Mouse (Mus musculus) spleen, postnatal 10 days (tissue): ENCODE data around the gene Prr7.
"Not testable (repeated sequence)": the region's sequence is repeated elsewhere in the genome, so short reads cannot be mapped to it uniquely, and the experiment has no call there.

Experiments used
- DNase-seq, 2 experiments: peaks; one replicate each; pipeline ENCODE4 v3.0.0; 2021 to 2022; ENCODE audit warnings: low spot score in 2 of 2

The Prr7 gene

GRCm38 (mm10) chr13:55464027-55464884 is at the start of gene Prr7:
Prr7 (plus strand) TSS chr13:55464267.
- peak; percentile 50 to 58 for DNase-seq

GRCm38 (mm10) chr13:55414743-55415380 is 49.2 kb upstream of the Prr7 start, which contains the start of gene Pfn3:
Pfn3 (minus strand) TSS chr13:55415232.
- peak in 1 of 2 experiments; percentile 50 for DNase-seq

GRCm38 (mm10) chr13:55418004-55418403 is 46.1 kb upstream of the Prr7 start:
- DNase-seq: peak; percentile 86 to 93

- DNase-seq: no peak
These were observed 44.9 kb upstream of the Prr7 start for GRCm38 (mm10) chr13:55419142-55419541.

- DNase-seq: peak in 1 of 2 experiments; percentile 37
These were observed 43.8 kb upstream of the Prr7 start for GRCm38 (mm10) chr13:55420018-55420932.

GRCm38 (mm10) chr13:55420933-55421800 is 42.9 kb upstream of the Prr7 start:
- DNase-seq: peak; percentile 49 to 78

- no peak for DNase-seq
These were observed 37.5 kb upstream of the Prr7 start, which contains the start of gene F12 for GRCm38 (mm10) chr13:55426613-55427012. F12 (minus strand) TSS chr13:55426793.

- peak in 1 of 2 experiments; percentile 76 for DNase-seq
These were observed 34.7 kb upstream of the Prr7 start for GRCm38 (mm10) chr13:55429226-55429888.

GRCm38 (mm10) chr13:55430566-55430965 is 33.5 kb upstream of the Prr7 start:
- no peak for DNase-seq

- peak in 1 of 2 experiments; percentile 51 for DNase-seq
These were observed 32.0 kb upstream of the Prr7 start for GRCm38 (mm10) chr13:55431889-55432685.

GRCm38 (mm10) chr13:55437111-55437629 is 26.9 kb upstream of the Prr7 start:
- not testable (repeated sequence) for DNase-seq

GRCm38 (mm10) chr13:55443799-55444285 is 20.2 kb upstream of the Prr7 start:
- no peak for DNase-seq

- peak in 1 of 2 experiments; percentile 89 for DNase-seq
These were observed 19.7 kb upstream of the Prr7 start for GRCm38 (mm10) chr13:55444286-55444936.

- peak; percentile 99 for DNase-seq
These were observed 19.1 kb upstream of the Prr7 start, which contains the start of gene Grk6 for GRCm38 (mm10) chr13:55444937-55445315. Grk6 (plus strand) TSS chr13:55445072.

- DNase-seq: peak in 1 of 2 experiments; percentile 68
These were observed 18.5 kb upstream of the Prr7 start for GRCm38 (mm10) chr13:55445361-55446091.

- peak; percentile 62 to 64 for DNase-seq
These were observed 17.5 kb upstream of the Prr7 start for GRCm38 (mm10) chr13:55446483-55447105.

- DNase-seq: peak in 1 of 2 experiments; percentile 71
These were observed 16.5 kb upstream of the Prr7 start for GRCm38 (mm10) chr13:55447543-55447943.
